Mouse (Mus musculus): ENCODE results near the gene Rnf41. TPM values are rescaled to one million over a fixed set of nuclear protein-coding genes. Genes with fewer than 3 reads are reported as not detected.

Rnf41 gene
- total RNA-seq, 4 experiments from 2014 or later: 39.1 to 55.4 (median 50.8) TPM

GRCm38 (mm10) chr10:128487861-128488712 lies 76.6 kb downstream of the Rnf41 start:
- DNase-seq: no peak

- DNase-seq: no peak
Observed at GRCm38 (mm10) chr10:128488776-128489175, 77.3 kb downstream of the Rnf41 start.

- DNase-seq: no peak
Observed at GRCm38 (mm10) chr10:128489380-128489779, 77.9 kb downstream of the Rnf41 start.

GRCm38 (mm10) chr10:128489785-128490184 lies 78.3 kb downstream of the Rnf41 start:
- DNase-seq: no peak

- DNase-seq: no peak
Observed at GRCm38 (mm10) chr10:128490232-128490631, 78.8 kb downstream of the Rnf41 start.

- no peak for DNase-seq
Observed at GRCm38 (mm10) chr10:128490912-128491311, 79.5 kb downstream of the Rnf41 start.

Small RNA genes lying within 50 kb of the gene (microRNA-seq; reads per million reads assigned to microRNA genes)
- gene Gm25361 (0 reads per million in 2 experiments), gene Gm26308 (0 reads per million in 2 experiments), gene Mir6914 (0 to 0.34 reads per million in 2 experiments), gene Mir6915 (0.53 to 1.0 reads per million in 2 experiments), gene Mir8105 (0.67 to 1.2 reads per million in 2 experiments)

Other genes with a start within 250 kb of the Rnf41 start
- gene Rbms2, start 231.4 kb upstream of the Rnf41 start, total RNA-seq (2022): 100 to 1,000 TPM in 2 of 4 experiments, 10 to 100 TPM in 2; 83.6 to 110 (median 99.3) TPM
- 1 to 10 TPM; 2.5 to 4.2 (median 3.5) TPM for gene Gls2, start 217.2 kb upstream of the Rnf41 start, total RNA-seq (2022)
- gene Spryd4, start 199.8 kb upstream of the Rnf41 start, total RNA-seq (2022): 10 to 100 TPM; 15.3 to 17.3 (median 16.9) TPM
- gene Mip, start 185.8 kb upstream of the Rnf41 start, total RNA-seq (2022): not detected
- 10 to 100 TPM in 2 of 4 experiments, 1 to 10 TPM in 2; 8.0 to 14.4 (median 11.1) TPM for gene Timeless, start 179.6 kb upstream of the Rnf41 start, total RNA-seq (2022)
- under 1 TPM in 1 of 4 experiments, not detected in 3; 0.56 TPM for gene Apon, start 157.6 kb upstream of the Rnf41 start, total RNA-seq (2022)
- 10 to 100 TPM in 2 of 4 experiments, 1 to 10 TPM in 2; 1.6 to 14.7 (median 6.9) TPM for gene Apof, start 143.0 kb upstream of the Rnf41 start, total RNA-seq (2022)
- gene Stat2, start 141.1 kb upstream of the Rnf41 start, total RNA-seq (2022): 10 to 100 TPM; 46.9 to 69.7 (median 57.7) TPM
- gene Il23a, start 112.9 kb upstream of the Rnf41 start, total RNA-seq (2022): under 1 TPM in 2 of 4 experiments, not detected in 2; 0.22 to 0.28 TPM
- gene Pan2, start 108.3 kb upstream of the Rnf41 start, total RNA-seq (2022): 10 to 100 TPM; 17.5 to 35.4 (median 24.2) TPM
- 100 to 1,000 TPM; 172 to 202 (median 177) TPM for gene Cnpy2, start 89.2 kb upstream of the Rnf41 start, total RNA-seq (2022)
- gene Cs, start 73.9 kb upstream of the Rnf41 start, total RNA-seq (2022): 100 to 1,000 TPM; 197 to 297 (median 255) TPM
- gene Coq10a, start 42.7 kb upstream of the Rnf41 start, total RNA-seq (2022): 100 to 1,000 TPM in 2 of 4 experiments, 10 to 100 TPM in 2; 72.2 to 114 (median 86.6) TPM
- 10 to 100 TPM; 53.7 to 90.5 (median 68.1) TPM for gene Ankrd52, start 34.5 kb upstream of the Rnf41 start, total RNA-seq (2022)
- gene Slc39a5, start 10.4 kb upstream of the Rnf41 start, total RNA-seq (2022): under 1 TPM in 2 of 4 experiments, not detected in 2; 0.24 to 0.40 TPM
- gene Nabp2, start 165 bp upstream of the Rnf41 start, total RNA-seq (2022): 10 to 100 TPM; 76.6 to 93.8 (median 86.8) TPM
- gene Smarcc2, start 47.6 kb downstream of the Rnf41 start, total RNA-seq (2022): 100 to 1,000 TPM; 103 to 155 (median 127) TPM
- gene Myl6, start 82.5 kb downstream of the Rnf41 start, total RNA-seq (2022): 100 to 1,000 TPM; 760 to 841 (median 820) TPM
- gene Myl6b, start 87.0 kb downstream of the Rnf41 start, total RNA-seq (2022): 10 to 100 TPM in 2 of 4 experiments, 1 to 10 TPM in 2; 4.8 to 11.6 (median 7.9) TPM
- 10 to 100 TPM; 22.8 to 44.9 (median 33.2) TPM for gene Esyt1, start 114.2 kb downstream of the Rnf41 start, total RNA-seq (2022)
- 10 to 100 TPM; 12.9 to 15.0 (median 13.6) TPM for gene Zc3h10, start 136.1 kb downstream of the Rnf41 start, total RNA-seq (2022)
- gene Rpl41, start 137.6 kb downstream of the Rnf41 start, total RNA-seq (2022): 1,000 to 10,000 TPM; 2,263 to 2,673 (median 2,524) TPM
- 10 to 100 TPM; 67.4 to 77.6 (median 70.5) TPM for gene Pa2g4, start 154.3 kb downstream of the Rnf41 start, total RNA-seq (2022)
- 1 to 10 TPM; 2.5 to 5.8 (median 4.6) TPM for gene Erbb3, start 178.0 kb downstream of the Rnf41 start, total RNA-seq (2022)
- 100 to 1,000 TPM; 401 to 777 (median 537) TPM for gene Rps26, start 215.1 kb downstream of the Rnf41 start, total RNA-seq (2022)
- 10 to 100 TPM in 1 of 4 experiments, 1 to 10 TPM in 3; 1.6 to 10.8 (median 3.7) TPM for gene Ikzf4, start 234.3 kb downstream of the Rnf41 start, total RNA-seq (2022)

Data from adrenal gland, adult 8-10 months (tissue).